Mouse (Mus musculus): Measurements from ENCODE around the gene Dnajc28.

DNA sequence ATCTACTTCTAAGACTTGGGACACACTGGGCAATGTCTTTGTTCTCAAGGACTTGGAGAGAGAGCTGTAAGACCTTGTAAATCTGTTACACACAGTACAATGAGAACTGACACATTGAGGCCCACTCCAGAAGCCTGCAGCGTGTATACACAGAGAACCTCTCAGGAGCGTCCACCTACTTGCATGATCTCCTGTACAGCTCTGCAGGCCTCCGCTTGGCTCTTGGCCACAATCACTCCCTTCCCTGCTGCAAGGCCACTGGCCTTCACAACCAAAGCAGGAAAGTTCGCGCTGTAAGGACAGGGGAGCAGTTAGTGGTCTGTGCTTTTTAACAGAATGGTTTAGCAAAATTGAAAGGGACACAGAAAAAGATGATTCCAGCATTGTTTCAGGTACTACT, 20.3 kb upstream of the Dnajc28 start:
- TF ChIP-seq EP300 (IDR thresholded peaks at IDR 0.05; ENCODE audit: low read depth) (no peak), CTCF (IDR thresholded peaks at IDR 0.05; ENCODE audit: low read depth) (no peak)
